ENCODE assay signal across 8 mouse cellular contexts in the genomic region with DNA sequence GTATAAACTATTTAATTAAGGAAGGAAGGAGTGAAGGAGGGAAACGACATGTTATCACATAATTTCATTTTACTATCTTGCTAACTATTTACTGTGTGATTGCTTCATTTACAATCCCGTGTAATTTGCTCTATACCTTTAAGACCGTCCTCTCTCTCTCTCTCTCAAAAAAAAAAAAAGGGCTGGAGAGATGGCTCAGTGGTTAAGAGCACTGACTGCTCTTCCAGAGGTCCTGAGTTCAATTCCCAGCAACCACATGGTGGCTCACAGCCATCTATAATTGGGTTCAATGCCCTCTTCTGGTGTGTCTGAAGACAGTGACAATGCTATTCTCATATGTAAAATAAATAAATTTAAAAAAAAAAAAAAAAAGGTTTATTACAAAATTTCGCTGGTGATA. TPM values are rescaled to one million over a fixed set of nuclear protein-coding genes. Genes with fewer than 3 reads are reported as not detected.
DNase-seq lines count a peak whose midpoint lies in the region; ATAC-seq and TF ChIP-seq lines count a peak whose summit lies in the region.
"Not testable (repeated sequence)": the region's sequence is repeated elsewhere in the genome, so short reads cannot be mapped to it uniquely, and the experiment has no call there.

No protein-coding gene starts in this region.

- H3K4me2 ChIP-seq in forebrain, embryonic 13.5 days: peak overlapping the region; percentile 57
- H3K4me2 ChIP-seq in heart, embryonic 16.5 days (ENCODE audit: low read depth, low read length): peak overlapping the region; percentile 65
- H3K4me2 ChIP-seq in intestine, embryonic 16.5 days (ENCODE audit: low read depth, low read length): peak overlapping the region; percentile 54
- peak overlapping the region; percentile 48 for H3K4me2 ChIP-seq in limb, embryonic 14.5 days (replicated peaks; ENCODE audit: low read depth, low read length, severe bottlenecking)
- peak overlapping the region; percentile 60 for H3K4me2 ChIP-seq in lung, embryonic 16.5 days (ENCODE audit: low read depth, low read length)
- H3K4me2 ChIP-seq in neural tube, embryonic 11.5 days (ENCODE audit: low read depth): peak overlapping the region; percentile 33

- not testable (repeated sequence) for H3K27me3 ChIP-seq in cerebellum, adult 2 months (ENCODE audit: control insufficient read depth, insufficient read depth, low read length); forebrain, embryonic 13.5 days; heart, embryonic 16.5 days (ENCODE audit: control insufficient read depth, insufficient read depth, low read length); intestine, embryonic 16.5 days (replicated peaks; ENCODE audit: control insufficient read depth, insufficient read depth, low read length); limb, embryonic 14.5 days (ENCODE audit: control insufficient read depth, insufficient read depth, low read length); lung, embryonic 16.5 days (ENCODE audit: control insufficient read depth, insufficient read depth, low read depth, low read length); neural tube, embryonic 11.5 days (ENCODE audit: control insufficient read depth, insufficient read depth, low read length); thymus, adult 2 months (ENCODE audit: control insufficient read depth, insufficient read depth, low read length)

- H3K9me3 ChIP-seq in forebrain, embryonic 13.5 days (replicated peaks); heart, embryonic 16.5 days (replicated peaks; ENCODE audit: control insufficient read depth, low read length); intestine, embryonic 16.5 days (ENCODE audit: control insufficient read depth, low read length); limb, embryonic 14.5 days (ENCODE audit: control insufficient read depth, low read length); lung, embryonic 16.5 days (ENCODE audit: control insufficient read depth, low read length); neural tube, embryonic 11.5 days (ENCODE audit: control insufficient read depth, low read length): not testable (repeated sequence)

- not testable (repeated sequence) for DNase-seq in cerebellum, adult 2 months; limb, embryonic 14.5 days (ENCODE audit: low spot score); neural tube, embryonic 11.5 days (ENCODE audit: low spot score); thymus, adult 2 months

- peak overlapping the region; percentile 89 for H3K4me3 ChIP-seq in cerebellum, adult 2 months (replicated peaks; ENCODE audit: insufficient read depth, low read depth, low read length)
- peak overlapping the region; percentile 81 for H3K4me3 ChIP-seq in forebrain, embryonic 13.5 days
- peak overlapping the region; percentile 93 for H3K4me3 ChIP-seq in heart, embryonic 16.5 days (ENCODE audit: low read length)
- H3K4me3 ChIP-seq in intestine, embryonic 16.5 days (ENCODE audit: low read length): peak overlapping the region; percentile 72
- H3K4me3 ChIP-seq in limb, embryonic 14.5 days (replicated peaks; ENCODE audit: low read length): peak overlapping the region; percentile 78
- peak overlapping the region; percentile 92 for H3K4me3 ChIP-seq in lung, embryonic 16.5 days (ENCODE audit: low read length)
- peak overlapping the region; percentile 73 for H3K4me3 ChIP-seq in neural tube, embryonic 11.5 days (ENCODE audit: low read depth, low read length)
- H3K4me3 ChIP-seq in thymus, adult 2 months (ENCODE audit: control insufficient read depth, insufficient read depth, low read length): peak overlapping the region; percentile 99

- ATAC-seq in forebrain, embryonic 13.5 days: peak; percentile 3; the same call in 1 of the 2 replicates
- not testable (repeated sequence) for ATAC-seq in heart, embryonic 16.5 days (replicated peaks; ENCODE audit: extremely low read depth, insufficient read depth, low FRiP score); limb, embryonic 14.5 days (ENCODE audit: low FRiP score, low read depth); lung, embryonic 16.5 days (ENCODE audit: low read depth); neural tube, embryonic 11.5 days (ENCODE audit: insufficient read depth, low FRiP score, low TSS enrichment)
- ATAC-seq in intestine, embryonic 16.5 days: peak; percentile 7; the same call in 1 of the 2 replicates

- H3K9ac ChIP-seq in forebrain, embryonic 13.5 days: peak overlapping the region; percentile 78
- H3K9ac ChIP-seq in heart, embryonic 16.5 days (ENCODE audit: low read length): peak overlapping the region; percentile 92
- H3K9ac ChIP-seq in intestine, embryonic 16.5 days (ENCODE audit: low read depth, low read length): peak overlapping the region; percentile 81
- peak overlapping the region; percentile 78 for H3K9ac ChIP-seq in limb, embryonic 14.5 days (ENCODE audit: low read depth, low read length, severe bottlenecking)
- H3K9ac ChIP-seq in lung, embryonic 16.5 days (ENCODE audit: low read length): peak overlapping the region; percentile 82
- peak overlapping the region; percentile 75 for H3K9ac ChIP-seq in neural tube, embryonic 11.5 days (ENCODE audit: low read length)

- 27% methylated on average over 4 of the region's 4 CpGs for WGBS in cerebellum, adult 2 months
- 33% methylated on average over 4 of the region's 4 CpGs for WGBS in forebrain, embryonic 13.5 days
- WGBS in heart, embryonic 16.5 days: 16% methylated on average over 4 of the region's 4 CpGs
- 11% methylated on average over 4 of the region's 4 CpGs for WGBS in intestine, embryonic 16.5 days
- 16% methylated on average over 4 of the region's 4 CpGs for WGBS in limb, embryonic 14.5 days
- 19% methylated on average over 4 of the region's 4 CpGs for WGBS in lung, embryonic 16.5 days
- WGBS in neural tube, embryonic 11.5 days: 18% methylated on average over 4 of the region's 4 CpGs
- WGBS in thymus, adult 2 months: 23% methylated on average over 4 of the region's 4 CpGs

- not testable (repeated sequence) for TF ChIP-seq CTCF in cerebellum, adult 2 months (IDR thresholded peaks at IDR 0.05; ENCODE audit: borderline replicate concordance, insufficient read depth, low read depth, low read length); thymus, adult 2 months (IDR thresholded peaks at IDR 0.05; ENCODE audit: borderline replicate concordance, control insufficient read depth, extremely low read depth, insufficient read depth, low read length, poor library complexity)

- H3K27ac ChIP-seq in cerebellum, adult 2 months (ENCODE audit: insufficient read depth, low read length); forebrain, embryonic 13.5 days; heart, embryonic 16.5 days (ENCODE audit: low read length); intestine, embryonic 16.5 days (ENCODE audit: low read length); limb, embryonic 14.5 days (replicated peaks; ENCODE audit: low read depth, low read length); neural tube, embryonic 11.5 days (ENCODE audit: low read depth, low read length); thymus, adult 2 months (ENCODE audit: control insufficient read depth, insufficient read depth, low read length): not testable (repeated sequence)
- H3K27ac ChIP-seq in lung, embryonic 16.5 days (ENCODE audit: low read length): peak overlapping the region; percentile 49; the same call in 1 of the 2 replicates

- H3K4me1 ChIP-seq in cerebellum, adult 2 months (ENCODE audit: control insufficient read depth, insufficient read depth, low read length); forebrain, embryonic 13.5 days; heart, embryonic 16.5 days (ENCODE audit: control insufficient read depth, insufficient read depth, low read length); intestine, embryonic 16.5 days (ENCODE audit: control insufficient read depth, insufficient read depth, low read length); limb, embryonic 14.5 days (ENCODE audit: control insufficient read depth, insufficient read depth, low read length); lung, embryonic 16.5 days (replicated peaks; ENCODE audit: control insufficient read depth, insufficient read depth, low read length); neural tube, embryonic 11.5 days (ENCODE audit: control insufficient read depth, insufficient read depth, low read length); thymus, adult 2 months (replicated peaks; ENCODE audit: control insufficient read depth, insufficient read depth, low read length): not testable (repeated sequence)

- TF ChIP-seq POLR2A in cerebellum, adult 2 months (IDR thresholded peaks at IDR 0.05; ENCODE audit: borderline replicate concordance, insufficient read depth, low read length); limb, embryonic 14.5 days (IDR thresholded peaks at IDR 0.05; ENCODE audit: borderline replicate concordance, extremely low read depth, insufficient read depth, insufficient read length); thymus, adult 2 months (IDR thresholded peaks at IDR 0.05; ENCODE audit: control insufficient read depth, extremely low read depth, insufficient read depth, low read length, poor library complexity): not testable (repeated sequence)

- H3K36me3 ChIP-seq in forebrain, embryonic 13.5 days (ENCODE audit: poor library complexity, severe bottlenecking): peaks cover 23% of the 10 kb centered on the region
- peaks cover 12% of the 10 kb centered on the region for H3K36me3 ChIP-seq in heart, embryonic 16.5 days (ENCODE audit: control insufficient read depth, insufficient read depth)
- H3K36me3 ChIP-seq in intestine, embryonic 16.5 days (ENCODE audit: control insufficient read depth, insufficient read depth, low read length); lung, embryonic 16.5 days (ENCODE audit: control insufficient read depth, insufficient read depth, low read length); neural tube, embryonic 11.5 days (ENCODE audit: control insufficient read depth, insufficient read depth, low read length): not testable (repeated sequence)
- peaks cover 23% of the 10 kb centered on the region for H3K36me3 ChIP-seq in limb, embryonic 14.5 days (ENCODE audit: control insufficient read depth, insufficient read depth, low read length)
- H3K36me3 ChIP-seq in thymus, adult 2 months (ENCODE audit: control insufficient read depth, insufficient read depth, low read length): peaks cover 18% of the 10 kb centered on the region

RNA-seq across cellular contexts. Expression of gene Zc3hc1, which starts 0.6 kb away (rescaled TPM):
- polyA plus RNA-seq in cerebellum, adult 2 months (2012; rRNA removed): 26.6 and 30.2 TPM in 2 replicates
- polyA plus RNA-seq in forebrain, embryonic 13.5 days (2015; fragmentation: Nextera tagmentation; extraction: Ambion mirVana): 69.2 and 77.7 TPM in 2 replicates
- 38.7 and 40.5 TPM in 2 replicates for polyA plus RNA-seq in heart, embryonic 16.5 days (2015; fragmentation: Nextera tagmentation; extraction: Ambion mirVana)
- polyA plus RNA-seq in intestine, embryonic 16.5 days (2015; fragmentation: Nextera tagmentation; extraction: Ambion mirVana): 38.0 and 38.8 TPM in 2 replicates
- polyA plus RNA-seq in limb, embryonic 14.5 days (2012; rRNA removed): 41.5 and 41.8 TPM in 2 replicates
- 63.4 and 64.6 TPM in 2 replicates for polyA plus RNA-seq in limb, embryonic 14.5 days (2014; fragmentation: Nextera tagmentation; extraction: Ambion mirVana)
- polyA plus RNA-seq in lung, embryonic 16.5 days (2015; fragmentation: Nextera tagmentation; extraction: Ambion mirVana): 53.5 and 56.3 TPM in 2 replicates
- 72.3 and 73.7 TPM in 2 replicates for polyA plus RNA-seq in neural tube, embryonic 11.5 days (2014; fragmentation: Nextera tagmentation; extraction: Ambion mirVana)
- 24.2 and 27.3 TPM in 2 replicates for polyA plus RNA-seq in thymus, adult 2 months (2012; rRNA removed)

RNA-seq across cellular contexts. Expression of gene Klhdc10, which starts 11.4 kb away (rescaled TPM):
- polyA plus RNA-seq in cerebellum, adult 2 months (2012; rRNA removed): 84.2 and 90.8 TPM in 2 replicates
- polyA plus RNA-seq in forebrain, embryonic 13.5 days (2015; fragmentation: Nextera tagmentation; extraction: Ambion mirVana): 26.9 and 28.5 TPM in 2 replicates
- polyA plus RNA-seq in heart, embryonic 16.5 days (2015; fragmentation: Nextera tagmentation; extraction: Ambion mirVana): 16.8 and 19.0 TPM in 2 replicates
- polyA plus RNA-seq in intestine, embryonic 16.5 days (2015; fragmentation: Nextera tagmentation; extraction: Ambion mirVana): 10.0 and 11.6 TPM in 2 replicates
- 106 and 110 TPM in 2 replicates for polyA plus RNA-seq in limb, embryonic 14.5 days (2012; rRNA removed)
- polyA plus RNA-seq in limb, embryonic 14.5 days (2014; fragmentation: Nextera tagmentation; extraction: Ambion mirVana): 39.3 and 42.0 TPM in 2 replicates
- polyA plus RNA-seq in lung, embryonic 16.5 days (2015; fragmentation: Nextera tagmentation; extraction: Ambion mirVana): 19.3 and 22.6 TPM in 2 replicates
- polyA plus RNA-seq in neural tube, embryonic 11.5 days (2014; fragmentation: Nextera tagmentation; extraction: Ambion mirVana): 33.9 and 38.8 TPM in 2 replicates
- polyA plus RNA-seq in thymus, adult 2 months (2012; rRNA removed): 25.5 and 29.7 TPM in 2 replicates
